Mouse (Mus musculus) midbrain, embryonic 16.5 days (tissue): ENCODE measurements around the gene Gpalpp1. TPM values are rescaled to one million over a fixed set of nuclear protein-coding genes. Genes with fewer than 3 reads are reported as not detected.

Experiments used
- ATAC-seq: fragments of 200-750 bp; cut with Nextera tagmentation; 2 replicates; pipeline ENCODE4 v1.8.0; 2017; ENCODE audit warnings: moderate TSS enrichment
- H3K27ac ChIP-seq: fragments of 300-500 bp; sonication (generic); 2 replicates; pipeline ENCODE4 v1.5.1; 2014; ENCODE audit warnings: mild to moderate bottlenecking, low read length, mixed read lengths
- H3K27me3 ChIP-seq: fragments of 300-500 bp; sonication (generic); 2 replicates; pipeline ENCODE4 v1.6.1; 2014; ENCODE audit warnings: low read depth, low read length, mixed read lengths; ENCODE audit not compliant: control insufficient read depth, insufficient read depth
- H3K36me3 ChIP-seq: fragments of 300-500 bp; sonication (generic); 2 replicates; pipeline ENCODE4 v1.6.1; 2014; ENCODE audit warnings: mild to moderate bottlenecking, low read length, moderate library complexity, mixed read lengths; ENCODE audit not compliant: control insufficient read depth, insufficient read depth
- H3K4me1 ChIP-seq: fragments of 300-500 bp; sonication (generic); 2 replicates; pipeline ENCODE4 v1.6.1; 2014; ENCODE audit warnings: mild to moderate bottlenecking, low read length, mixed read lengths; ENCODE audit not compliant: control insufficient read depth, insufficient read depth
- H3K4me2 ChIP-seq: fragments of 300-500 bp; sonication (generic); 2 replicates; pipeline ENCODE4 v1.6.1; 2014; ENCODE audit warnings: mild to moderate bottlenecking, low read length, mixed read lengths
- H3K4me3 ChIP-seq: fragments of 300-500 bp; sonication (generic); 2 replicates; pipeline ENCODE4 v1.5.1; 2014; ENCODE audit warnings: low read depth, mild to moderate bottlenecking, low read length, moderate library complexity, mixed read lengths
- H3K9ac ChIP-seq: fragments of 300-500 bp; sonication (generic); 2 replicates; pipeline ENCODE4 v1.6.1; 2014; ENCODE audit warnings: low read depth, low read length, mixed read lengths
- H3K9me3 ChIP-seq: fragments of 300-500 bp; sonication (generic); replicated peaks from 2 replicates; pipeline ENCODE4 v1.6.1; 2014; ENCODE audit warnings: mild to moderate bottlenecking, low read length, mixed read lengths; ENCODE audit not compliant: control insufficient read depth, poor library complexity, severe bottlenecking
- WGBS: fragments of 180-500 bp; shearing (Covaris S2); extraction: QIAGEN DNeasy Blood & Tissue Kit; methylation state at CpG from one replicate; pipeline ENCODE4 v1.1.7; 2014; 5-methylcytosine and 5-hydroxymethylcytosine counted together
- polyA plus RNA-seq: library from polyadenylated mRNA; unstranded; fragments of >200 nt; fragmentation: Nextera tagmentation; extraction: Ambion mirVana; gene quantifications from 2 replicates; pipeline ENCODE4 v1.2.1, GENCODE M21; 2015

Gpalpp1 gene
- polyA plus RNA-seq, 1 experiment from 2014 or later = 13.1 TPM

- H3K36me3 ChIP-seq = peaks cover 17% of the 10 kb centered on the region; the same call in 1 of the 2 replicates
- peak; percentile 78; the same call in 1 of the 2 replicates for ATAC-seq
- WGBS = 59% methylated on average over 6 of the region's 6 CpGs
Observed at GRCm38 (mm10) chr14:76121901-76122662, 11.5 kb upstream of the Gpalpp1 start.

GRCm38 (mm10) chr14:76120472-76120871 lies 9.9 kb upstream of the Gpalpp1 start:
- no peaks in the 10 kb centered on the region for H3K4me1 ChIP-seq
- no peaks in the 10 kb centered on the region for H3K9me3 ChIP-seq
- 87% methylated on average over 4 of the region's 4 CpGs for WGBS
- H3K27ac ChIP-seq = no peak overlapping the region
- no peak overlapping the region for H3K4me2 ChIP-seq
- H3K36me3 ChIP-seq = peaks cover 22% of the 10 kb centered on the region
- no peak for ATAC-seq
- H3K4me3 ChIP-seq = no peak overlapping the region
- H3K27me3 ChIP-seq = no peaks in the 10 kb centered on the region
- no peak overlapping the region for H3K9ac ChIP-seq

More at GRCm38 (mm10) chr14:76121901-76122662, 11.5 kb upstream of the Gpalpp1 start:
- Histone ChIP-seq H3K27ac (no peak overlapping the region), H3K27me3 (no peaks in the 10 kb centered on the region), H3K9ac (no peak overlapping the region), H3K4me3 (no peak overlapping the region), H3K9me3 (no peaks in the 10 kb centered on the region), H3K4me1 (no peaks in the 10 kb centered on the region), H3K4me2 (no peak overlapping the region)

- H3K9ac ChIP-seq = no peak overlapping the region
- ATAC-seq = no peak
- no peak overlapping the region for H3K4me2 ChIP-seq
- peaks cover 27% of the 10 kb centered on the region for H3K36me3 ChIP-seq
- no peaks in the 10 kb centered on the region for H3K9me3 ChIP-seq
- H3K27me3 ChIP-seq = no peaks in the 10 kb centered on the region
- no peak overlapping the region for H3K4me3 ChIP-seq
- H3K4me1 ChIP-seq = no peaks in the 10 kb centered on the region
- H3K27ac ChIP-seq = no peak overlapping the region
- WGBS = 70% methylated on average over 4 of the region's 4 CpGs
Observed at GRCm38 (mm10) chr14:76118963-76119362, 8.4 kb upstream of the Gpalpp1 start.

- peaks cover 21% of the 10 kb centered on the region for H3K36me3 ChIP-seq
- peaks cover 17% of the 10 kb centered on the region for H3K4me1 ChIP-seq
- H3K9ac ChIP-seq = no peak overlapping the region
- no peak for ATAC-seq
- no peak overlapping the region for H3K27ac ChIP-seq
- H3K4me3 ChIP-seq = no peak overlapping the region
- 92% methylated on average over 5 of the region's 5 CpGs for WGBS
- no peaks in the 10 kb centered on the region for H3K27me3 ChIP-seq
- H3K9me3 ChIP-seq = no peaks in the 10 kb centered on the region
- no peak overlapping the region for H3K4me2 ChIP-seq
Observed at GRCm38 (mm10) chr14:76115744-76116143, 5.2 kb upstream of the Gpalpp1 start.

GRCm38 (mm10) chr14:76099543-76099942 lies 11.0 kb downstream of the Gpalpp1 start:
- Histone ChIP-seq H3K36me3 (peaks cover 23% of the 10 kb centered on the region), H3K4me2 (no peak overlapping the region), H3K4me3 (no peak overlapping the region), H3K9me3 (no peaks in the 10 kb centered on the region), H3K27ac (no peak overlapping the region), H3K9ac (no peak overlapping the region), H3K27me3 (no peaks in the 10 kb centered on the region), H3K4me1 (no peaks in the 10 kb centered on the region)
- 96% methylated on average over 9 of the region's 9 CpGs for WGBS
- no peak for ATAC-seq

- no peak overlapping the region for H3K4me3 ChIP-seq
- ATAC-seq = no peak
- peaks cover 29% of the 10 kb centered on the region for H3K36me3 ChIP-seq
- no peaks in the 10 kb centered on the region for H3K27me3 ChIP-seq
- H3K4me2 ChIP-seq = no peak overlapping the region
- H3K27ac ChIP-seq = no peak overlapping the region
- no peaks in the 10 kb centered on the region for H3K9me3 ChIP-seq
- H3K9ac ChIP-seq = no peak overlapping the region
- WGBS = 93% methylated on average over 5 of the region's 5 CpGs
- no peaks in the 10 kb centered on the region for H3K4me1 ChIP-seq
Observed at GRCm38 (mm10) chr14:76097815-76098214, 12.7 kb downstream of the Gpalpp1 start.

GRCm38 (mm10) chr14:76097244-76097643 lies 13.3 kb downstream of the Gpalpp1 start:
- WGBS = 96% methylated on average over 7 of the region's 7 CpGs
- Histone ChIP-seq H3K27me3 (no peaks in the 10 kb centered on the region), H3K4me1 (no peaks in the 10 kb centered on the region), H3K27ac (no peak overlapping the region), H3K9ac (no peak overlapping the region), H3K36me3 (peaks cover 29% of the 10 kb centered on the region), H3K4me2 (no peak overlapping the region), H3K4me3 (no peak overlapping the region), H3K9me3 (no peaks in the 10 kb centered on the region)
- ATAC-seq = no peak

- Histone ChIP-seq H3K9ac (no peak overlapping the region), H3K4me3 (no peak overlapping the region), H3K4me2 (no peak overlapping the region), H3K27ac (no peak overlapping the region), H3K36me3 (no peaks in the 10 kb centered on the region), H3K4me1 (no peaks in the 10 kb centered on the region), H3K9me3 (no peaks in the 10 kb centered on the region), H3K27me3 (no peaks in the 10 kb centered on the region)
- no peak for ATAC-seq
- 81% methylated on average over 3 of the region's 3 CpGs for WGBS
Observed at GRCm38 (mm10) chr14:76084188-76084587, 26.4 kb downstream of the Gpalpp1 start.

- Histone ChIP-seq H3K9ac (no peak overlapping the region), H3K4me1 (no peaks in the 10 kb centered on the region; the same call in 1 of the 2 replicates), H3K4me2 (no peak overlapping the region), H3K27me3 (no peaks in the 10 kb centered on the region), H3K9me3 (no peaks in the 10 kb centered on the region), H3K27ac (no peak overlapping the region), H3K36me3 (no peaks in the 10 kb centered on the region), H3K4me3 (no peak overlapping the region)
- ATAC-seq = no peak
- 88% methylated on average over 13 of the region's 13 CpGs for WGBS
Observed at GRCm38 (mm10) chr14:76082086-76082636, 28.4 kb downstream of the Gpalpp1 start.
